Mouse (Mus musculus) heart, embryonic 10.5 days (tissue): ENCODE measurements at regions not wholly inside any gene's neighbourhood (a gene's known extent, or its start where the extent isn't known, plus 50 kb on each side); places are given as distances from the start of the nearest gene placed in this dataset.

Experiments
- DNase-seq: peaks from one replicate; pipeline ENCODE4 v3.0.0-alpha.2; 2017; ENCODE audit warnings: low spot score
- H3K27ac ChIP-seq: fragments of 300-500 bp; sonication (generic); 2 replicates; pipeline ENCODE4 v1.5.1; 2016; ENCODE audit warnings: mild to moderate bottlenecking
- H3K27me3 ChIP-seq: fragments of 300-500 bp; sonication (generic); 2 replicates; pipeline ENCODE4 v1.6.1; 2016; ENCODE audit warnings: mild to moderate bottlenecking; ENCODE audit not compliant: poor library complexity, insufficient read depth, severe bottlenecking
- H3K36me3 ChIP-seq: fragments of 300-500 bp; sonication (generic); 2 replicates; pipeline ENCODE4 v1.6.1; 2016; ENCODE audit warnings: mild to moderate bottlenecking, moderate library complexity
- H3K4me1 ChIP-seq: fragments of 300-500 bp; sonication (generic); 2 replicates; pipeline ENCODE4 v1.6.1; 2016; ENCODE audit warnings: mild to moderate bottlenecking
- H3K4me3 ChIP-seq: fragments of 300-500 bp; sonication (generic); 2 replicates; pipeline ENCODE4 v1.5.1; 2016; ENCODE audit warnings: mild to moderate bottlenecking, moderate library complexity
- H3K9me3 ChIP-seq: fragments of 300-500 bp; sonication (generic); 2 replicates; pipeline ENCODE4 v1.6.1; 2016; ENCODE audit warnings: mild to moderate bottlenecking, moderate library complexity
- WGBS: fragments of 180-500 bp; shearing (Covaris S2); methylation state at CpG from one replicate; pipeline ENCODE4 v1.1.7; 2016; 5-methylcytosine and 5-hydroxymethylcytosine counted together

- Histone ChIP-seq H3K36me3 (no peaks in the 10 kb centered on the region), H3K27me3 (no peaks in the 10 kb centered on the region), H3K4me3 (no peak overlapping the region), H3K27ac (no peak overlapping the region), H3K4me1 (no peaks in the 10 kb centered on the region), H3K9me3 (no peaks in the 10 kb centered on the region)
- 86% methylated on average over 1 of the region's 1 CpGs for WGBS
- DNase-seq = no peak
These were observed 353.0 kb downstream of the Btg1 start for GRCm38 (mm10) chr10:96969825-96970224.

- H3K9me3 ChIP-seq = no peaks in the 10 kb centered on the region
- no peak overlapping the region for H3K4me3 ChIP-seq
- no peaks in the 10 kb centered on the region for H3K27me3 ChIP-seq
- no peak overlapping the region for H3K27ac ChIP-seq
- DNase-seq = no peak
- 82% methylated on average over 4 of the region's 4 CpGs for WGBS
- H3K4me1 ChIP-seq = no peaks in the 10 kb centered on the region
- no peaks in the 10 kb centered on the region for H3K36me3 ChIP-seq
These were observed 353.9 kb downstream of the Btg1 start for GRCm38 (mm10) chr10:96970737-96971136.

- no peaks in the 10 kb centered on the region for H3K27me3 ChIP-seq
- DNase-seq = no peak
- H3K36me3 ChIP-seq = no peaks in the 10 kb centered on the region
- H3K4me1 ChIP-seq = no peaks in the 10 kb centered on the region
- 66% methylated on average over 3 of the region's 3 CpGs for WGBS
- no peak overlapping the region for H3K4me3 ChIP-seq
- no peaks in the 10 kb centered on the region for H3K9me3 ChIP-seq
- H3K27ac ChIP-seq = no peak overlapping the region
These were observed 355.0 kb downstream of the Btg1 start for GRCm38 (mm10) chr10:96971810-96972209.

GRCm38 (mm10) chr10:96974326-96974977, 357.6 kb downstream of the Btg1 start:
- 78% methylated on average over 2 of the region's 2 CpGs for WGBS
- Histone ChIP-seq H3K27ac (no peak overlapping the region), H3K27me3 (no peaks in the 10 kb centered on the region), H3K4me3 (no peak overlapping the region), H3K9me3 (no peaks in the 10 kb centered on the region), H3K36me3 (no peaks in the 10 kb centered on the region), H3K4me1 (no peaks in the 10 kb centered on the region)
- DNase-seq = no peak

- no peak overlapping the region for H3K27ac ChIP-seq
- H3K9me3 ChIP-seq = no peaks in the 10 kb centered on the region
- no peaks in the 10 kb centered on the region for H3K4me1 ChIP-seq
- no peak overlapping the region for H3K4me3 ChIP-seq
- no peak for DNase-seq
- H3K36me3 ChIP-seq = no peaks in the 10 kb centered on the region
- H3K27me3 ChIP-seq = no peaks in the 10 kb centered on the region
These were observed 359.9 kb downstream of the Btg1 start for GRCm38 (mm10) chr10:96976691-96977090.

- Histone ChIP-seq H3K27ac (no peak overlapping the region), H3K4me1 (no peaks in the 10 kb centered on the region), H3K36me3 (no peaks in the 10 kb centered on the region), H3K4me3 (no peak overlapping the region), H3K9me3 (no peaks in the 10 kb centered on the region), H3K27me3 (no peaks in the 10 kb centered on the region)
- DNase-seq = no peak
- 79% methylated on average over 3 of the region's 3 CpGs for WGBS
These were observed 363.7 kb downstream of the Btg1 start for GRCm38 (mm10) chr10:96980494-96980831.

- H3K9me3 ChIP-seq = no peaks in the 10 kb centered on the region
- H3K27ac ChIP-seq = no peak overlapping the region
- no peaks in the 10 kb centered on the region for H3K36me3 ChIP-seq
- no peak for DNase-seq
- no peaks in the 10 kb centered on the region for H3K27me3 ChIP-seq
- WGBS = 81% methylated on average over 9 of the region's 9 CpGs
- no peaks in the 10 kb centered on the region for H3K4me1 ChIP-seq
- no peak overlapping the region for H3K4me3 ChIP-seq
These were observed 364.2 kb downstream of the Btg1 start for GRCm38 (mm10) chr10:96980832-96981515.

GRCm38 (mm10) chr10:96981516-96981869, 364.7 kb downstream of the Btg1 start:
- Histone ChIP-seq H3K4me1 (no peaks in the 10 kb centered on the region), H3K36me3 (no peaks in the 10 kb centered on the region), H3K9me3 (no peaks in the 10 kb centered on the region), H3K27ac (no peak overlapping the region), H3K4me3 (no peak overlapping the region), H3K27me3 (no peaks in the 10 kb centered on the region)
- WGBS = 82% methylated on average over 2 of the region's 2 CpGs
- no peak for DNase-seq

GRCm38 (mm10) chr10:97000871-97001270, 384.1 kb downstream of the Btg1 start:
- H3K27me3 ChIP-seq = no peaks in the 10 kb centered on the region
- H3K36me3 ChIP-seq = no peaks in the 10 kb centered on the region
- H3K27ac ChIP-seq = no peak overlapping the region
- H3K4me1 ChIP-seq = no peaks in the 10 kb centered on the region
- H3K4me3 ChIP-seq = no peak overlapping the region
- no peak for DNase-seq
- no peaks in the 10 kb centered on the region for H3K9me3 ChIP-seq

GRCm38 (mm10) chr10:97008873-97009272, 392.1 kb downstream of the Btg1 start:
- no peak for DNase-seq
- Histone ChIP-seq H3K27me3 (no peaks in the 10 kb centered on the region), H3K36me3 (no peaks in the 10 kb centered on the region), H3K4me3 (no peak overlapping the region), H3K4me1 (no peaks in the 10 kb centered on the region), H3K27ac (no peak overlapping the region), H3K9me3 (no peaks in the 10 kb centered on the region)

GRCm38 (mm10) chr10:97009859-97010258, 393.1 kb downstream of the Btg1 start:
- WGBS = 89% methylated on average over 1 of the region's 1 CpGs
- no peak overlapping the region for H3K27ac ChIP-seq
- H3K4me3 ChIP-seq = no peak overlapping the region
- H3K27me3 ChIP-seq = no peaks in the 10 kb centered on the region
- no peaks in the 10 kb centered on the region for H3K4me1 ChIP-seq
- no peaks in the 10 kb centered on the region for H3K9me3 ChIP-seq
- H3K36me3 ChIP-seq = no peaks in the 10 kb centered on the region
- DNase-seq = no peak

- Histone ChIP-seq H3K9me3 (no peaks in the 10 kb centered on the region), H3K4me1 (no peaks in the 10 kb centered on the region), H3K36me3 (no peaks in the 10 kb centered on the region), H3K27me3 (no peaks in the 10 kb centered on the region), H3K4me3 (no peak overlapping the region), H3K27ac (no peak overlapping the region)
- DNase-seq = no peak
- 60% methylated on average over 3 of the region's 3 CpGs for WGBS
These were observed 401.8 kb downstream of the Btg1 start for GRCm38 (mm10) chr10:97018641-97019040.

GRCm38 (mm10) chr10:97028776-97029175, 412.0 kb downstream of the Btg1 start:
- no peaks in the 10 kb centered on the region for H3K27me3 ChIP-seq
- no peak for DNase-seq
- no peaks in the 10 kb centered on the region for H3K9me3 ChIP-seq
- H3K4me3 ChIP-seq = no peak overlapping the region
- H3K36me3 ChIP-seq = no peaks in the 10 kb centered on the region
- WGBS = 86% methylated on average over 5 of the region's 5 CpGs
- no peak overlapping the region for H3K27ac ChIP-seq
- no peaks in the 10 kb centered on the region for H3K4me1 ChIP-seq

GRCm38 (mm10) chr10:97030996-97031395, 414.2 kb downstream of the Btg1 start:
- H3K36me3 ChIP-seq = no peaks in the 10 kb centered on the region
- H3K27ac ChIP-seq = no peak overlapping the region
- H3K9me3 ChIP-seq = no peaks in the 10 kb centered on the region
- 84% methylated on average over 2 of the region's 2 CpGs for WGBS
- H3K4me3 ChIP-seq = no peak overlapping the region
- no peaks in the 10 kb centered on the region for H3K27me3 ChIP-seq
- no peak for DNase-seq
- H3K4me1 ChIP-seq = no peaks in the 10 kb centered on the region
